Mouse (Mus musculus) liver, embryonic 13.5 days (tissue): ENCODE data around the gene Ccnjl. TPM values are rescaled to one million over a fixed set of nuclear protein-coding genes. Genes with fewer than 3 reads are reported as not detected.

Source experiments
- ATAC-seq: fragments of 200-750 bp; cut with Nextera tagmentation; 2 replicates; pipeline ENCODE4 v1.8.0; 2017; ENCODE audit warnings: low read depth, mild to moderate bottlenecking, moderate number of reproducible peaks, moderate library complexity
- DNase-seq: peaks from one replicate; pipeline ENCODE4 v3.0.0; 2022
- H3K27ac ChIP-seq: fragments of 300-500 bp; sonication (generic); 2 replicates; pipeline ENCODE4 v1.5.1; 2015; ENCODE audit warnings: moderate library complexity, mild to moderate bottlenecking, inconsistent platforms
- H3K27me3 ChIP-seq: fragments of 300-500 bp; sonication (generic); 2 replicates; pipeline ENCODE4 v1.6.1; 2015; ENCODE audit warnings: mild to moderate bottlenecking, inconsistent platforms
- H3K36me3 ChIP-seq: fragments of 300-500 bp; sonication (generic); 2 replicates; pipeline ENCODE4 v1.6.1; 2015; ENCODE audit warnings: mild to moderate bottlenecking, inconsistent platforms
- H3K4me1 ChIP-seq: fragments of 300-500 bp; sonication (generic); replicated peaks from 2 replicates; pipeline ENCODE4 v1.6.1; 2015; ENCODE audit warnings: inconsistent platforms
- H3K4me2 ChIP-seq: fragments of 300-500 bp; sonication (generic); 2 replicates; pipeline ENCODE4 v1.6.1; 2015; ENCODE audit warnings: inconsistent platforms, mild to moderate bottlenecking, moderate library complexity
- H3K4me3 ChIP-seq: fragments of 300-500 bp; sonication (generic); replicated peaks from 2 replicates; pipeline ENCODE4 v1.5.1; 2015; ENCODE audit warnings: mild to moderate bottlenecking, inconsistent platforms
- H3K9ac ChIP-seq: fragments of 300-500 bp; sonication (generic); 2 replicates; pipeline ENCODE4 v1.6.1; 2015; ENCODE audit warnings: mild to moderate bottlenecking, inconsistent platforms
- H3K9me3 ChIP-seq: fragments of 300-500 bp; sonication (generic); replicated peaks from 2 replicates; pipeline ENCODE4 v1.6.1; 2016; ENCODE audit warnings: inconsistent platforms
- WGBS: fragments of 180-500 bp; shearing (Covaris S2); methylation state at CpG from one replicate; pipeline ENCODE4 v1.1.7; 2015; ENCODE audit not compliant: insufficient replicate concordance; 5-methylcytosine and 5-hydroxymethylcytosine counted together
- polyA plus RNA-seq: library from polyadenylated mRNA; unstranded; fragments of >200 nt; fragmentation: Nextera tagmentation; extraction: Ambion mirVana; gene quantifications from 2 replicates; pipeline ENCODE4 v1.2.1, GENCODE M21; 2015

Gene Ccnjl
- polyA plus RNA-seq = 2.7 and 2.8 TPM in 2 replicates

GRCm38 (mm10) chr11:43528683-43529499, at the start of gene Ccnjl:
TSS of gene Ccnjl (plus strand) at chr11:43528784.
- Histone ChIP-seq H3K27ac (no peak within 1 kb of the TSS), H3K36me3 (no peaks in the 10 kb centered on the region), H3K9me3 (no peaks in the 10 kb centered on the region), H3K4me1 (no peaks in the 10 kb centered on the region; the same call in 1 of the 2 replicates), H3K9ac (peak within 1 kb of the TSS; percentile 60), H3K4me3 (peak within 1 kb of the TSS; percentile 64), H3K4me2 (peak within 1 kb of the TSS; percentile 75), H3K27me3 (peaks cover 35% of the 10 kb centered on the region)
- WGBS = under 1% methylated on average over 79 of the region's 79 CpGs
- DNase-seq = no peak
- ATAC-seq = peak; percentile 74

- no peak overlapping the region for H3K4me3 ChIP-seq
- H3K9ac ChIP-seq = no peak overlapping the region
- H3K36me3 ChIP-seq = no peaks in the 10 kb centered on the region
- no peaks in the 10 kb centered on the region for H3K27me3 ChIP-seq
- H3K4me2 ChIP-seq = no peak overlapping the region
- ATAC-seq (no peak), DNase-seq (no peak)
- peaks cover 7% of the 10 kb centered on the region; the same call in 1 of the 2 replicates for H3K4me1 ChIP-seq
- 72% methylated on average over 3 of the region's 3 CpGs for WGBS
- no peaks in the 10 kb centered on the region for H3K9me3 ChIP-seq
- H3K27ac ChIP-seq = no peak overlapping the region
Measured at GRCm38 (mm10) chr11:43479376-43479775, 49.2 kb upstream of the Ccnjl start.

DNA sequence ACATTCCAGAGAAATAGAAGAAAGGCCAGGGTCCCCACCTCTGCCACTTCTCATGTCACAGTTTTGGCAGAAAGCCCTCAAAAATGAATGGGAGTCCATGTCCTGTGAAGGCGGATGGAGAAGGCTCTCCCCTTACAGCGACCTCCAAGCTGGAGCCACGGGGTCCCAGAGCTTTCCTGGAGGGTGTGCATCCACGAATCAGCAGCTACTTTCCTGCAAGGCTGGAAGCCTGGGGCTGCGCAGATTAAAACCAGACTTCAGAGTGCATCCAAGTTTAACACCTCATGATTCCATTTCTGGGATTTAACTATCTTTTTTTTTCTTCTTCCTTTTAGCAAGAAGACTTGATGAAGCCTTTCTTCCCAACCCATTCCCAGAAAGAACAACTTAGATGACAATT, 48.0 kb upstream of the Ccnjl start:
- Histone ChIP-seq H3K4me1 (peaks cover 4% of the 10 kb centered on the region; the same call in 1 of the 2 replicates), H3K27ac (no peak overlapping the region), H3K9me3 (no peaks in the 10 kb centered on the region), H3K9ac (no peak overlapping the region), H3K4me2 (no peak overlapping the region), H3K36me3 (no peaks in the 10 kb centered on the region), H3K4me3 (no peak overlapping the region), H3K27me3 (no peaks in the 10 kb centered on the region)
- DNase-seq (no peak), ATAC-seq (no peak)
- 41% methylated on average over 5 of the region's 5 CpGs for WGBS

- Histone ChIP-seq H3K27ac (no peak overlapping the region), H3K9ac (no peak overlapping the region), H3K36me3 (no peaks in the 10 kb centered on the region), H3K27me3 (no peaks in the 10 kb centered on the region), H3K4me2 (no peak overlapping the region), H3K4me1 (peaks cover 4% of the 10 kb centered on the region; the same call in 1 of the 2 replicates), H3K9me3 (no peaks in the 10 kb centered on the region), H3K4me3 (no peak overlapping the region)
- 31% methylated on average over 3 of the region's 3 CpGs for WGBS
- no peak for DNase-seq
- no peak for ATAC-seq
Measured at GRCm38 (mm10) chr11:43481672-43482522, 46.7 kb upstream of the Ccnjl start.

- ATAC-seq = no peak
- no peak overlapping the region for H3K27ac ChIP-seq
- H3K9ac ChIP-seq = no peak overlapping the region
- peaks cover 4% of the 10 kb centered on the region; the same call in 1 of the 2 replicates for H3K4me1 ChIP-seq
- no peaks in the 10 kb centered on the region for H3K9me3 ChIP-seq
- DNase-seq = no peak
- H3K27me3 ChIP-seq = no peaks in the 10 kb centered on the region
- no peaks in the 10 kb centered on the region for H3K36me3 ChIP-seq
- no peak overlapping the region for H3K4me3 ChIP-seq
- WGBS = 31% methylated on average over 6 of the region's 6 CpGs
- no peak overlapping the region for H3K4me2 ChIP-seq
Measured at GRCm38 (mm10) chr11:43483122-43483792, 45.3 kb upstream of the Ccnjl start.

GRCm38 (mm10) chr11:43484057-43484456, 44.5 kb upstream of the Ccnjl start:
- DNase-seq (no peak), ATAC-seq (no peak)
- no peak overlapping the region for H3K9ac ChIP-seq
- H3K4me2 ChIP-seq = no peak overlapping the region
- peaks cover 4% of the 10 kb centered on the region; the same call in 1 of the 2 replicates for H3K4me1 ChIP-seq
- 51% methylated on average over 4 of the region's 4 CpGs for WGBS
- H3K4me3 ChIP-seq = no peak overlapping the region
- no peak overlapping the region for H3K27ac ChIP-seq
- H3K36me3 ChIP-seq = no peaks in the 10 kb centered on the region
- H3K9me3 ChIP-seq = no peaks in the 10 kb centered on the region
- no peaks in the 10 kb centered on the region for H3K27me3 ChIP-seq

DNA sequence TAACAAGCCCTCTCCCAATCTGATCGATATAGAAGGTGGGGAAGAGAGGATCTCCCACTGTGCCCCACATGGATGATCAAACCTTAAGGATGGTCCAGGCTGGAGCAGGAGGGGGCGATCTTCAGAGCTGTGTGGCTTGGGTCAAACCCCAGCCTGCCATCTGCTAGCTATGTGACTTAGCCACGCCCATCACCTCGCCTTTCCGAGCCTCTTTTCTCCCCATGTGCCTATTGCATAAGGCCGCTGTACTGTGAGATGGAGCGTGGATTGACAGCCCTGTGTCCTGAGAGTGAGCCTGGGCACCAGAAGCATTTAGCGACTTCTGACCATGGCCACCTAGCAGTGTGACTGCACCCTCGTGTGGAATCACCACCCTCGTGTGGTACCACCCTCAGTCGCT, 43.9 kb upstream of the Ccnjl start:
- Histone ChIP-seq H3K4me1 (peaks cover 4% of the 10 kb centered on the region; the same call in 1 of the 2 replicates), H3K27me3 (no peaks in the 10 kb centered on the region), H3K9me3 (no peaks in the 10 kb centered on the region), H3K4me2 (no peak overlapping the region), H3K27ac (no peak overlapping the region), H3K36me3 (no peaks in the 10 kb centered on the region), H3K9ac (no peak overlapping the region), H3K4me3 (no peak overlapping the region)
- DNase-seq (no peak), ATAC-seq (no peak)
- 34% methylated on average over 11 of the region's 11 CpGs for WGBS

DNA sequence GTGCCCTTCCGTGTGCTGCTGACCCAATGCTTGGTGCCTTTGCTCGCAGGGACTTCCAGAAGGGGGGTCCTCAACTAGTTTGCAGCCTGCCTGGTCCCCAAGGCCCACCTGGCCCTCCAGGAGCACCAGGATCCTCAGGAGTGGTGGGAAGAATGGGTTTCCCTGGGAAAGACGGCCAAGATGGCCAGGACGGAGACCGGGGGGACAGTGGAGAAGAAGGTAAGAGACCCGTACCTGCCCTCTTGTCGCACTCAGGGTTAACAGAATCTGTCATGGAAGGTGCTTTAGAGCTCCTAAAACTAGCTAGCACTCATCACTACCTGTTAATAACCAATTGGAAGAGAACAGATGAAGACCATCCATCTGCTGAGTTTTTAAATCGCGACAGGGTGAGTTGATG, 42.7 kb upstream of the Ccnjl start:
- H3K27me3 ChIP-seq = no peaks in the 10 kb centered on the region
- H3K9me3 ChIP-seq = no peaks in the 10 kb centered on the region
- H3K4me3 ChIP-seq = no peak overlapping the region
- peaks cover 4% of the 10 kb centered on the region; the same call in 1 of the 2 replicates for H3K4me1 ChIP-seq
- no peak overlapping the region for H3K4me2 ChIP-seq
- DNase-seq = no peak
- H3K36me3 ChIP-seq = no peaks in the 10 kb centered on the region
- no peak overlapping the region for H3K27ac ChIP-seq
- WGBS = 77% methylated on average over 9 of the region's 9 CpGs
- no peak for ATAC-seq
- no peak overlapping the region for H3K9ac ChIP-seq

DNA sequence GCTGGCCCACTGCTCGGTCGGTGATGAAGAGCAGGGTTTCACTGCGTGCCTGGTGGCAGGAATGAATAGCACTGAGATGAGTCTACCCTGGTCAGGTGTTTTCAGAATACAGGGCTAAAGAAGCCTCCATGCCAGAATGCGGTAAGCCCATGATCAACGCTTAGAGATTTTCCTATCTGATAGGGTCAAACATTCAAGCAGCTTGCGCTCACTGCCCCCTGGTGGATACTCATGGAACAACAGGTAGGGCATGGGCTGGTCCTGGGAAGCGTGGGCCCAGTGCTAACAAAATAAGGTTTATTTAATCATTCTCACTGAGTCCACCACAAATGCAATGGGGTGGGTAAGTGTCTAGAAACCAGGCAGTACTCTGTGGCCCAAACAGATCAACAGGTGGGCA, 35.9 kb upstream of the Ccnjl start:
- 33% methylated on average over 7 of the region's 7 CpGs for WGBS

DNA sequence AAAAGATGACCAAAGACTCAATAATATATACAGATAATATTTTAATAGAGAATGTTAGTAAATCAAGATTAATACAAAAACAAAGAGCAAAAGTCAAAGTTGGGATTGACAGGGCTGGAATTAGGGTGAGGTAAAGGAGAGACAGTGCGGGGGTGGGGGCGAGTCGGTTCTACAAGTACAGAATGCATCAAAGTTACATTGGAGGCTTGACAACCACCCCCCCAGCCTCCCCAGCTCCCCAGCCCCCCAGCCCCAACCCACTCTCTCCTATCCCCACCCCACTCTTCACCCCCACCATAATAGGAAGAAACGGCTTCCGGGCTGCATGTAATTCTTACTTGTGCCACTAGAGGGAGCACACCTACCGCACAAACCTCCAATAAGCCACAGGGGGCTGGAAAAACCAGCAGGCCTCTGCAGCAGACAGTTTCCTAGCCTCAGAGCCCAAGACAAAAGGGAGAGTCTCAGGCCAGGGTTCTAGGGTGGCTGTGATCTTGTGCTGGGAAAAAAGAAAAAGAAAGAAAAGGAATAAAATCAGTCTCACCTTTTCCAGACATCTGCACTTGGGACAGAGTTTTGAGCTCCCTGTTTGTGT, 34.7 kb upstream of the Ccnjl start:
- H3K4me3 ChIP-seq = no peak overlapping the region
- no peaks in the 10 kb centered on the region for H3K4me1 ChIP-seq
- H3K36me3 ChIP-seq = no peaks in the 10 kb centered on the region
- 27% methylated on average over 6 of the region's 6 CpGs for WGBS
- H3K27me3 ChIP-seq = no peaks in the 10 kb centered on the region
- DNase-seq = peak; percentile 15
- H3K9me3 ChIP-seq = no peaks in the 10 kb centered on the region
- H3K27ac ChIP-seq = no peak overlapping the region
- ATAC-seq = no peak
- H3K4me2 ChIP-seq = no peak overlapping the region
- H3K9ac ChIP-seq = no peak overlapping the region

More for the DNA sequence above, 35.9 kb upstream of the Ccnjl start:
- Histone ChIP-seq H3K4me1 (no peaks in the 10 kb centered on the region), H3K27me3 (no peaks in the 10 kb centered on the region), H3K4me2 (no peak overlapping the region), H3K27ac (no peak overlapping the region), H3K9me3 (no peaks in the 10 kb centered on the region), H3K9ac (no peak overlapping the region), H3K4me3 (no peak overlapping the region), H3K36me3 (no peaks in the 10 kb centered on the region)
- ATAC-seq (no peak), DNase-seq (peak; percentile 45)

- H3K27ac ChIP-seq = no peak overlapping the region
- ATAC-seq (no peak), DNase-seq (no peak)
- H3K4me3 ChIP-seq = no peak overlapping the region
- no peaks in the 10 kb centered on the region for H3K27me3 ChIP-seq
- H3K9me3 ChIP-seq = no peaks in the 10 kb centered on the region
- no peaks in the 10 kb centered on the region for H3K4me1 ChIP-seq
- no peak overlapping the region for H3K4me2 ChIP-seq
- H3K9ac ChIP-seq = no peak overlapping the region
- 58% methylated on average over 8 of the region's 8 CpGs for WGBS
- no peaks in the 10 kb centered on the region for H3K36me3 ChIP-seq
Measured at GRCm38 (mm10) chr11:43495037-43495436, 33.5 kb upstream of the Ccnjl start.
